Mouse (Mus musculus) lung, embryonic 14.5 days (tissue): ENCODE data around the gene Agmo. TPM values are rescaled to one million over a fixed set of nuclear protein-coding genes. Genes with fewer than 3 reads are reported as not detected.

ENCODE experiments used
- ATAC-seq: fragments of 200-750 bp; cut with Nextera tagmentation; 2 replicates; pipeline ENCODE4 v1.8.0; 2017; ENCODE audit warnings: mild to moderate bottlenecking, moderate TSS enrichment, moderate library complexity; ENCODE audit not compliant: insufficient read depth
- DNase-seq: peaks from one replicate; pipeline ENCODE4 v3.0.0-alpha.2; 2015
- H3K27ac ChIP-seq: fragments of 300-500 bp; sonication (generic); 2 replicates; pipeline ENCODE4 v1.5.1; 2014; ENCODE audit warnings: low read depth, mild to moderate bottlenecking, moderate library complexity
- H3K27me3 ChIP-seq: fragments of 300-500 bp; sonication (generic); 2 replicates; pipeline ENCODE4 v1.6.1; 2014; ENCODE audit warnings: low read length, control low read depth; ENCODE audit not compliant: insufficient read depth
- H3K36me3 ChIP-seq: fragments of 300-500 bp; sonication (generic); 2 replicates; pipeline ENCODE4 v1.6.1; 2014; ENCODE audit warnings: control low read depth; ENCODE audit not compliant: insufficient read depth
- H3K4me1 ChIP-seq: fragments of 300-500 bp; sonication (generic); 2 replicates; pipeline ENCODE4 v1.6.1; 2014; ENCODE audit warnings: antibody characterized with exemption, control low read depth; ENCODE audit not compliant: insufficient read depth
- H3K4me2 ChIP-seq: fragments of 300-500 bp; sonication (generic); 2 replicates; pipeline ENCODE4 v1.6.1; 2014; ENCODE audit warnings: mild to moderate bottlenecking
- H3K4me3 ChIP-seq: fragments of 300-500 bp; sonication (generic); 2 replicates; pipeline ENCODE4 v1.5.1; 2014; ENCODE audit warnings: low read depth, low read length
- H3K9ac ChIP-seq: fragments of 300-500 bp; sonication (generic); 2 replicates; pipeline ENCODE4 v1.6.1; 2014
- H3K9me3 ChIP-seq: fragments of 300-500 bp; sonication (generic); 2 replicates; pipeline ENCODE4 v1.6.1; 2016; ENCODE audit warnings: low read depth, low read length, control low read depth
- CTCF ChIP-seq: IDR thresholded peaks from 2 replicates; pipeline ENCODE4 v1.5.1; 2016; ENCODE audit warnings: antibody characterized with exemption, low read depth
- WGBS: fragments of 180-500 bp; shearing (Covaris S2); extraction: QIAGEN DNeasy Blood & Tissue Kit; methylation state at CpG from one replicate; pipeline ENCODE4 v1.1.7; 2014; 5-methylcytosine and 5-hydroxymethylcytosine counted together
- polyA plus RNA-seq: library from polyadenylated mRNA; unstranded; fragments of >200 nt; fragmentation: Nextera tagmentation; extraction: Ambion mirVana; gene quantifications from 2 replicates; pipeline ENCODE4 v1.2.1, GENCODE M21; 2014

Gene Agmo
- polyA plus RNA-seq, 1 experiment from 2014 or later = 0.29 TPM

DNA sequence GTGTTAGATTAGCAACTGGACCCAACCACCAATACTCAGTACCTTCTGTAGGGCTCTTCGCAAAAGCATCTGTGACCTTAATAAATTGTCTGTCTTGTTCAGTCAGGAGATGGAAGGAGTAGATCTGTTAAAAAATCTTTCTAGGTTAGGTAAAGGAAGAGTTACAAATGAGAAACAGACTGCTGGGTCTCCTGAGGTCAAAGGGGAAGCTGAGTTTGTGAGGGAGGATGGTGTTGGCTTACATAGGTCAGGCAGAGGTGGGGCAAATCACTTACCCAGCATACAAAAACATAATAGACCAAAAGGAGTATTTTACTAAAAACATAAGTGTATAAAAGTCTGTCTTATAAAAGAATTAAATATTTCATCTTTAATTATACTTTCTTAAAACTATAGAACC, 69.3 kb downstream of the Agmo start:
- DNase-seq (no peak), ATAC-seq (no peak)
- Histone ChIP-seq H3K4me2 (no peak overlapping the region), H3K27me3 (no peaks in the 10 kb centered on the region), H3K4me1 (no peaks in the 10 kb centered on the region), H3K4me3 (no peak overlapping the region), H3K27ac (no peak overlapping the region), H3K9me3 (no peaks in the 10 kb centered on the region), H3K9ac (no peak overlapping the region), H3K36me3 (no peaks in the 10 kb centered on the region)
- no peak for TF ChIP-seq CTCF
- WGBS = 68% methylated on average over 1 of the region's 1 CpGs

- no peaks in the 10 kb centered on the region for H3K27me3 ChIP-seq
- H3K9me3 ChIP-seq = no peaks in the 10 kb centered on the region
- DNase-seq (no peak), ATAC-seq (no peak)
- H3K36me3 ChIP-seq = no peaks in the 10 kb centered on the region
- H3K4me1 ChIP-seq = no peaks in the 10 kb centered on the region
- no peak for TF ChIP-seq CTCF
- no peak overlapping the region for H3K9ac ChIP-seq
- H3K27ac ChIP-seq = no peak overlapping the region
- 51% methylated on average over 3 of the region's 3 CpGs for WGBS
- H3K4me3 ChIP-seq = no peak overlapping the region
- no peak overlapping the region for H3K4me2 ChIP-seq
These were observed 81.4 kb downstream of the Agmo start for GRCm38 (mm10) chr12:37322860-37323259.

DNA sequence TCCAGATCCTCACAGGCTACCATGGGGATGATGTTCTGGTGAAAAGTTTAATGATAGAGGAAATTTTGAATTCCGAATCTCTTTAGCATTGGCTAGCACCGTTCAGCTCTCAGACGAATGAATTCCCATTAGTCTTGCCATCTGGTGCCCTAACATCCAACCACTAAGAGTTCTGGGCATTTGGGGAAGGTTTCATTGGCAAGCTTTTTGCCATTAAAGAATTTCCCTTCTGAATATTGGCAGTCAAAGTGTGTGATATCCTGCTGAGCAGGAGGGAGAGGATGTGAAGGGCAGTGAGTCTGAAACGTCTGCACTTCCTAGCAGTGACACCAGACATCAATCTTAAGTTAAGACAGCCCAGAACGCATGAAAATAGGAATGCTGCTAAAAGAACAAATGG, 93.5 kb downstream of the Agmo start:
- no peak overlapping the region for H3K4me2 ChIP-seq
- no peaks in the 10 kb centered on the region for H3K9me3 ChIP-seq
- TF ChIP-seq CTCF = no peak
- no peaks in the 10 kb centered on the region for H3K27me3 ChIP-seq
- H3K27ac ChIP-seq = no peak overlapping the region
- WGBS = 47% methylated on average over 5 of the region's 5 CpGs
- H3K9ac ChIP-seq = no peak overlapping the region
- ATAC-seq (no peak), DNase-seq (peak; percentile 15)
- no peak overlapping the region for H3K4me3 ChIP-seq
- H3K4me1 ChIP-seq = no peaks in the 10 kb centered on the region
- no peaks in the 10 kb centered on the region for H3K36me3 ChIP-seq

DNA sequence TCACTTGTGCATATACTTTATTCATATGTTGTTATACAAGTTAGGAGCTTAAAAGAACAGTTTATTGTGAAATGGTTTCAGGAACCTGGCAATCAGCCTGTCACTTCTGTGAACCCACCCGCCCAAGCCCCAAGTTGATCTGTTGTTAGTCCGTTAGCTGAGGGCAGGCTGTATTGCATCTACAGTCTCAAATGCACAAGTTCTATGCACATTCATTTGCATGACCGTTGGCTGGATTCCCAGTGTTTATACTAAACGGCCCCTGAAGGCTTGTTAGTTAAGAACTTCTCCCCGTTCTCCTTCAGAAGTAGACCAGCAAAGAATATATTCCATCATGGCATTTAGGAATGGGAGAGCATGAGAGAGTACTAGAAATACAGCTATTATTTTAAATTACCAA, 102.8 kb downstream of the Agmo start:
- Histone ChIP-seq H3K4me3 (no peak overlapping the region), H3K9ac (no peak overlapping the region), H3K4me1 (no peaks in the 10 kb centered on the region), H3K4me2 (no peak overlapping the region), H3K27me3 (no peaks in the 10 kb centered on the region), H3K9me3 (no peaks in the 10 kb centered on the region), H3K27ac (no peak overlapping the region), H3K36me3 (no peaks in the 10 kb centered on the region)
- DNase-seq (peak; percentile 87), ATAC-seq (peak; percentile 62; the same call in 1 of the 2 replicates)
- 39% methylated on average over 5 of the region's 5 CpGs for WGBS
- no peak for TF ChIP-seq CTCF

DNA sequence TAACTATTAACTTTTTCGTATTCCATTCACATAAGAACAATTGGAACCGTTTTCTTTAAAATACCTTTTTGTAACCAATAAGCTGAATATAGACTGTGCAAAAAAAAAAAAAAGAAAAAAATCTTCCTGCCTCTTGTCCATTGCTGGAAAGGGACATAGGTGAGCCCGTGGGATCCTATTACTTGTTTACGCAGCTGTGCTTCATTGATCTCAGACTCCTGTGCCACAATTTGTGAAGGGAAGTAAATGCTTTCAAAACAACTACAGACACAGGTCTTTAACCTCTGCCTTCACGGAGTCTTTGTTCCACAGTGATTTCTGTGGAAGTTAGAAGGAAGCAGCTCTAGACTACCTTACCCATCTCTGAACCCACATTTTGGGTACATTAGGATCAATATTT, 104.3 kb downstream of the Agmo start:
- 57% methylated on average over 5 of the region's 5 CpGs for WGBS
- Histone ChIP-seq H3K27ac (no peak overlapping the region), H3K9me3 (no peaks in the 10 kb centered on the region), H3K4me1 (no peaks in the 10 kb centered on the region), H3K9ac (no peak overlapping the region), H3K27me3 (no peaks in the 10 kb centered on the region), H3K4me2 (no peak overlapping the region), H3K36me3 (no peaks in the 10 kb centered on the region), H3K4me3 (no peak overlapping the region)
- TF ChIP-seq CTCF = no peak
- no peak for DNase-seq
- ATAC-seq = no peak

DNA sequence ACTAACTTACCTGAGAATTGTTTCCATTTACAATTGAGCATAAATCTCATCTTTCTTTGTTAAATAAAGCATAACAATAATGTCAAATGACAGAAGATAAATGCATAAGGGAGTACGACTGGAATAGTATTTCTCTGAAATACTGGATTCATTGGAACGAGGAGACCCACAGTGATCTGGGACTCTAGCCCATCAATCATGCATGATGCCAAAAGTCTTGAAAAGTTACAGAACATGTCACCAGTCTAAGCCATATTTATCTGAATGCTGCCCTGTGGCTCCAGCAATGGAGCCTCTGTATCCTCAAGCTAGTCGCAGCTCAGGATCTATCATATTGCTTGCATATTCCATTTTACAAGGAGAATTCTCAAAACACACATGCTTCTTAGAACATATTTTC, 150.9 kb downstream of the Agmo start:
- no peak overlapping the region for H3K4me3 ChIP-seq
- WGBS = 64% methylated on average over 3 of the region's 3 CpGs
- H3K4me2 ChIP-seq = no peak overlapping the region
- H3K36me3 ChIP-seq = no peaks in the 10 kb centered on the region
- ATAC-seq = no peak
- DNase-seq = no peak
- H3K27me3 ChIP-seq = no peaks in the 10 kb centered on the region
- no peaks in the 10 kb centered on the region for H3K4me1 ChIP-seq
- H3K9me3 ChIP-seq = no peaks in the 10 kb centered on the region
- H3K9ac ChIP-seq = no peak overlapping the region
- no peak overlapping the region for H3K27ac ChIP-seq
- no peak for TF ChIP-seq CTCF

- Histone ChIP-seq H3K4me1 (no peaks in the 10 kb centered on the region), H3K36me3 (no peaks in the 10 kb centered on the region), H3K9me3 (no peaks in the 10 kb centered on the region), H3K27ac (no peak overlapping the region), H3K27me3 (no peaks in the 10 kb centered on the region), H3K4me3 (no peak overlapping the region), H3K4me2 (no peak overlapping the region), H3K9ac (no peak overlapping the region)
- WGBS = 86% methylated on average over 6 of the region's 6 CpGs
- no peak for DNase-seq
- no peak for TF ChIP-seq CTCF
- ATAC-seq = no peak
These were observed 161.1 kb downstream of the Agmo start for GRCm38 (mm10) chr12:37402541-37402940.

DNA sequence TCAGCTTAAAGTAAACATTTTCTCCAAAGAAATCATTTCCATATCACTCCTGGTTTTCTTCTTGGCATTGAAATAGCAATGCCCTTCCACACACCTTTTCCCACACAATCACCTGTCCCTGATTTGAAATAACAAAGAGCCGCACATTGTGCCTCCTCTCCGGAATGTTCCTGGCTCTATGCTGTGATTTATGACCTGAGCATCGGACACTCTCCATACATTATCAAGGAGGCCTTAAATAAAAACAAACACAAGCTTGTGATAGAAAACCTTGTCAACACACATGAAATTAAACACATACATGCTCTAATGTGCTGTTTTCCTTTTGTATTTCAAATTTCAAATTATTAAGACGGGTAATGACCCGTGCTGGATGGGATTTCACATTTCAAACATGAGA, 184.9 kb downstream of the Agmo start:
- Histone ChIP-seq H3K4me3 (no peak overlapping the region), H3K9me3 (no peaks in the 10 kb centered on the region), H3K27me3 (no peaks in the 10 kb centered on the region), H3K27ac (no peak overlapping the region), H3K36me3 (no peaks in the 10 kb centered on the region), H3K4me1 (no peaks in the 10 kb centered on the region), H3K9ac (no peak overlapping the region), H3K4me2 (no peak overlapping the region)
- TF ChIP-seq CTCF = no peak
- ATAC-seq = no peak
- no peak for DNase-seq
- WGBS = 59% methylated on average over 5 of the region's 5 CpGs
